Mouse (Mus musculus): ENCODE results near the gene Atp6v1b1.

The Atp6v1b1 gene

GRCm38 (mm10) chr6:83794760-83795296 lies 52.0 kb downstream of the Atp6v1b1 start, which contains the start of gene Nagk:
Nagk (plus strand) TSS chr6:83794982.
- no peak for TF ChIP-seq NANOG (IDR thresholded peaks at IDR 0.05; ENCODE audit: borderline replicate concordance, low read length)
- TF ChIP-seq CTCF (conservative IDR thresholded peaks at IDR 0.05; ENCODE audit: low read length) = no peak
- no peak for TF ChIP-seq POU5F1 (IDR thresholded peaks at IDR 0.05; ENCODE audit: borderline replicate concordance, low read length)
- peak within 1 kb of the TSS; percentile 93 for H3K4me3 ChIP-seq (replicated peaks; ENCODE audit: low read length)
- H3K27me3 ChIP-seq (ENCODE audit: insufficient read depth, low read length) = peaks cover 6% of the 10 kb centered on the region; the same call in 1 of the 2 replicates
- peaks cover 29% of the 10 kb centered on the region for H3K4me1 ChIP-seq (replicated peaks; ENCODE audit: low read depth, low read length)
- H3K9me3 ChIP-seq (ENCODE audit: low read length) = no peaks in the 10 kb centered on the region
- peaks cover 26% of the 10 kb centered on the region for H3K36me3 ChIP-seq (ENCODE audit: insufficient read depth, low read length)

- TF ChIP-seq NANOG (IDR thresholded peaks at IDR 0.05; ENCODE audit: borderline replicate concordance, low read length) (no peak), CTCF (conservative IDR thresholded peaks at IDR 0.05; ENCODE audit: low read length) (no peak), POU5F1 (IDR thresholded peaks at IDR 0.05; ENCODE audit: borderline replicate concordance, low read length) (no peak)
- Histone ChIP-seq H3K27me3 (ENCODE audit: insufficient read depth, low read length) (peaks cover 6% of the 10 kb centered on the region; the same call in 1 of the 2 replicates), H3K9me3 (ENCODE audit: low read length) (no peaks in the 10 kb centered on the region), H3K4me3 (replicated peaks; ENCODE audit: low read length) (peak overlapping the region; percentile 93), H3K36me3 (ENCODE audit: insufficient read depth, low read length) (peaks cover 31% of the 10 kb centered on the region), H3K4me1 (replicated peaks; ENCODE audit: low read depth, low read length) (peaks cover 29% of the 10 kb centered on the region)
Measured at GRCm38 (mm10) chr6:83795492-83795900, 52.7 kb downstream of the Atp6v1b1 start.

GRCm38 (mm10) chr6:83796686-83797085 lies 53.9 kb downstream of the Atp6v1b1 start:
- Histone ChIP-seq H3K4me3 (replicated peaks; ENCODE audit: low read length) (no peak overlapping the region), H3K36me3 (ENCODE audit: insufficient read depth, low read length) (peaks cover 43% of the 10 kb centered on the region), H3K4me1 (replicated peaks; ENCODE audit: low read depth, low read length) (peaks cover 21% of the 10 kb centered on the region), H3K9me3 (ENCODE audit: low read length) (no peaks in the 10 kb centered on the region), H3K27me3 (ENCODE audit: insufficient read depth, low read length) (peaks cover 6% of the 10 kb centered on the region; the same call in 1 of the 2 replicates)
- TF ChIP-seq CTCF (conservative IDR thresholded peaks at IDR 0.05; ENCODE audit: low read length) (no peak), NANOG (IDR thresholded peaks at IDR 0.05; ENCODE audit: borderline replicate concordance, low read length) (no peak), POU5F1 (IDR thresholded peaks at IDR 0.05; ENCODE audit: borderline replicate concordance, low read length) (no peak)

GRCm38 (mm10) chr6:83802033-83802432 lies 59.2 kb downstream of the Atp6v1b1 start:
- no peak overlapping the region for H3K4me3 ChIP-seq (replicated peaks; ENCODE audit: low read length)
- peaks cover under 1% of the 10 kb centered on the region; the same call in 1 of the 2 replicates for H3K27me3 ChIP-seq (ENCODE audit: insufficient read depth, low read length)
- TF ChIP-seq CTCF (conservative IDR thresholded peaks at IDR 0.05; ENCODE audit: low read length) (no peak), POU5F1 (IDR thresholded peaks at IDR 0.05; ENCODE audit: borderline replicate concordance, low read length) (no peak), NANOG (IDR thresholded peaks at IDR 0.05; ENCODE audit: borderline replicate concordance, low read length) (no peak)
- peaks cover 86% of the 10 kb centered on the region for H3K36me3 ChIP-seq (ENCODE audit: insufficient read depth, low read length)
- H3K4me1 ChIP-seq (replicated peaks; ENCODE audit: low read depth, low read length) = 0 out of 2 replicates have a peak, but pooled peaks cover 2% of the 10 kb centered on the region
- no peaks in the 10 kb centered on the region for H3K9me3 ChIP-seq (ENCODE audit: low read length)

DNA sequence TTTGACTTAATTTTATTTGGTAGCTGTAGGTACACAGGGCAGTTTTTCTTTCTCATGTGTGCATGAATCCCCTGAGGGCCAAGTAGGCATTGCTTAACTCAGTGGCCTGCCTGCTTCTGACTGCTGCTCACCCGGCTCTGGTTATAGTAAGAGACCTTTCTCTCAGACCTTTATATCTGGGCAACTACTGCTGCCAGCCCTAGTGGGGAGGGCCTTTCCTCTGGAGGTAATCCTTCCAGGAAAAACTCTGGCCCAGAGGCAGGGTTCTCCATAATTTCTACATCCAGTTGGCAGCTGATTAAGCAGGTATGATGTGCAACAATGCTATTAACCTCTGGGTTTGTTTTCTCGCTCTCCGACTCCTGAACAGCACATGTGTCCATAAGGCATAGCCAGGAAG lies 60.1 kb downstream of the Atp6v1b1 start:
- H3K36me3 ChIP-seq (ENCODE audit: insufficient read depth, low read length) = peaks cover 86% of the 10 kb centered on the region
- H3K4me3 ChIP-seq (replicated peaks; ENCODE audit: low read length) = no peak overlapping the region
- no peaks in the 10 kb centered on the region for H3K9me3 ChIP-seq (ENCODE audit: low read length)
- no peak for TF ChIP-seq NANOG (IDR thresholded peaks at IDR 0.05; ENCODE audit: borderline replicate concordance, low read length)
- TF ChIP-seq CTCF (conservative IDR thresholded peaks at IDR 0.05; ENCODE audit: low read length) = no peak
- no peak for TF ChIP-seq POU5F1 (IDR thresholded peaks at IDR 0.05; ENCODE audit: borderline replicate concordance, low read length)
- H3K27me3 ChIP-seq (ENCODE audit: insufficient read depth, low read length) = no peaks in the 10 kb centered on the region
- H3K4me1 ChIP-seq (replicated peaks; ENCODE audit: low read depth, low read length) = 0 out of 2 replicates have a peak, but pooled peaks cover 2% of the 10 kb centered on the region
